Mouse (Mus musculus): Measurements from ENCODE around the gene Glt6d1. TPM values are rescaled to one million over a fixed set of nuclear protein-coding genes. Genes with fewer than 3 reads are reported as not detected.
"Not testable (repeated sequence)": the region's sequence is repeated elsewhere in the genome, so short reads cannot be mapped to it uniquely, and the experiment has no call there.

Glt6d1 gene
- total RNA-seq (2014; fragmentation: Nextera tagmentation) (not detected in 2 replicates), total RNA-seq (2017) (not detected in 2 replicates)

- not testable (repeated sequence) for ATAC-seq (replicated peaks; ENCODE audit: poor library complexity, severe bottlenecking)
Observed at GRCm38 (mm10) chr2:25815748-25816147, at the start of gene Glt6d1. Gene Glt6d1 (minus strand): TSS chr2:25815848.

GRCm38 (mm10) chr2:25865412-25865811 lies 49.8 kb upstream of the Glt6d1 start:
- ATAC-seq (replicated peaks; ENCODE audit: poor library complexity, severe bottlenecking) = no peak

- ATAC-seq (replicated peaks; ENCODE audit: poor library complexity, severe bottlenecking) = no peak; the same call in 1 of the 2 replicates
Observed at GRCm38 (mm10) chr2:25864230-25864629, 48.6 kb upstream of the Glt6d1 start.

- ATAC-seq (replicated peaks; ENCODE audit: poor library complexity, severe bottlenecking) = peak; percentile 48; the same call in 1 of the 2 replicates
Observed at GRCm38 (mm10) chr2:25863337-25864131, 47.9 kb upstream of the Glt6d1 start, which contains the start of gene Kcnt1. Gene Kcnt1 (plus strand): TSS chr2:25863734.

GRCm38 (mm10) chr2:25862696-25863270 lies 47.1 kb upstream of the Glt6d1 start:
- ATAC-seq (replicated peaks; ENCODE audit: poor library complexity, severe bottlenecking) = no peak

- ATAC-seq (replicated peaks; ENCODE audit: poor library complexity, severe bottlenecking) = no peak
Observed at GRCm38 (mm10) chr2:25862038-25862437, 46.4 kb upstream of the Glt6d1 start.

- ATAC-seq (replicated peaks; ENCODE audit: poor library complexity, severe bottlenecking) = no peak
Observed at GRCm38 (mm10) chr2:25859891-25860290, 44.2 kb upstream of the Glt6d1 start.

- no peak for ATAC-seq (replicated peaks; ENCODE audit: poor library complexity, severe bottlenecking)
Observed at GRCm38 (mm10) chr2:25853998-25854397, 38.4 kb upstream of the Glt6d1 start.

- peak; percentile 77 for ATAC-seq (replicated peaks; ENCODE audit: poor library complexity, severe bottlenecking)
Observed at GRCm38 (mm10) chr2:25852626-25853025, 37.0 kb upstream of the Glt6d1 start.

- ATAC-seq (replicated peaks; ENCODE audit: poor library complexity, severe bottlenecking) = peak; percentile 50; the same call in 1 of the 2 replicates
Observed at GRCm38 (mm10) chr2:25850330-25850729, 34.7 kb upstream of the Glt6d1 start.

GRCm38 (mm10) chr2:25847226-25847625 lies 31.6 kb upstream of the Glt6d1 start, which contains the start of gene Sohlh1:
Gene Sohlh1 (minus strand): TSS chr2:25847248.
- ATAC-seq (replicated peaks; ENCODE audit: poor library complexity, severe bottlenecking) = no peak

- no peak for ATAC-seq (replicated peaks; ENCODE audit: poor library complexity, severe bottlenecking)
Observed at GRCm38 (mm10) chr2:25846516-25846915, 30.9 kb upstream of the Glt6d1 start.

- no peak for ATAC-seq (replicated peaks; ENCODE audit: poor library complexity, severe bottlenecking)
Observed at GRCm38 (mm10) chr2:25844097-25844496, 28.4 kb upstream of the Glt6d1 start.

GRCm38 (mm10) chr2:25842758-25843157 lies 27.1 kb upstream of the Glt6d1 start:
- no peak for ATAC-seq (replicated peaks; ENCODE audit: poor library complexity, severe bottlenecking)

GRCm38 (mm10) chr2:25842161-25842560 lies 26.5 kb upstream of the Glt6d1 start:
- no peak for ATAC-seq (replicated peaks; ENCODE audit: poor library complexity, severe bottlenecking)

GRCm38 (mm10) chr2:25836291-25836690 lies 20.6 kb upstream of the Glt6d1 start:
- peak; percentile 67 for ATAC-seq (replicated peaks; ENCODE audit: poor library complexity, severe bottlenecking)

GRCm38 (mm10) chr2:25830786-25831185 lies 15.1 kb upstream of the Glt6d1 start:
- ATAC-seq (replicated peaks; ENCODE audit: poor library complexity, severe bottlenecking) = no peak

GRCm38 (mm10) chr2:25828344-25828947 lies 12.8 kb upstream of the Glt6d1 start:
- ATAC-seq (replicated peaks; ENCODE audit: poor library complexity, severe bottlenecking) = 0 out of 2 replicates have a peak, but pooled peaks have one; percentile 14

GRCm38 (mm10) chr2:25824751-25825150 lies 9.1 kb upstream of the Glt6d1 start:
- no peak for ATAC-seq (replicated peaks; ENCODE audit: poor library complexity, severe bottlenecking)

GRCm38 (mm10) chr2:25822806-25823205 lies 7.2 kb upstream of the Glt6d1 start, which contains the start of gene Lcn9:
Gene Lcn9 (plus strand): TSS chr2:25823153.
- ATAC-seq (replicated peaks; ENCODE audit: poor library complexity, severe bottlenecking) = 0 out of 2 replicates have a peak, but pooled peaks have one; percentile 27

GRCm38 (mm10) chr2:25813364-25813763 lies 2.3 kb downstream of the Glt6d1 start:
- ATAC-seq (replicated peaks; ENCODE audit: poor library complexity, severe bottlenecking) = no peak
